Mouse (Mus musculus) lung, embryonic 15.5 days (tissue): ENCODE measurements around the gene Gm5580. TPM values are rescaled to one million over a fixed set of nuclear protein-coding genes. Genes with fewer than 3 reads are reported as not detected.

Experiments
- polyA plus RNA-seq: library from polyadenylated mRNA; unstranded; fragments of >200 nt; fragmentation: Nextera tagmentation; extraction: Ambion mirVana; gene quantifications from 2 replicates; pipeline ENCODE4 v1.2.1, GENCODE M21; 2015

Gm5580 gene
- polyA plus RNA-seq, 1 experiment from 2014 or later, result 0.36 TPM

Other genes starting within 250 kb of the Gm5580 start
- gene March8, start 213.1 kb upstream of the Gm5580 start, polyA plus RNA-seq, result 33.9 and 35.3 TPM in 2 replicates
- gene Alox5, start 90.0 kb upstream of the Gm5580 start, polyA plus RNA-seq, result 0.84 and 1.0 TPM in 2 replicates
- not detected in 2 replicates for gene Olfr211, start 62.0 kb upstream of the Gm5580 start, polyA plus RNA-seq
- gene Olfr212, start 44.6 kb upstream of the Gm5580 start, polyA plus RNA-seq, result not detected in 2 replicates
- not detected in 2 replicates for gene Olfr213, start 12.7 kb upstream of the Gm5580 start, polyA plus RNA-seq
- gene Olfr214, start 3.1 kb downstream of the Gm5580 start, polyA plus RNA-seq, result not detected in 2 replicates
- not detected in 2 replicates for gene Olfr215, start 33.1 kb downstream of the Gm5580 start, polyA plus RNA-seq
- 162 and 169 TPM in 2 replicates for gene Zfp422, start 77.9 kb downstream of the Gm5580 start, polyA plus RNA-seq
- 33.2 and 38.0 TPM in 2 replicates for gene Depp1, start 99.5 kb downstream of the Gm5580 start, polyA plus RNA-seq
- 6.0 TPM in 2 replicates for gene Rassf4, start 122.8 kb downstream of the Gm5580 start, polyA plus RNA-seq
- gene Tmem72, start 165.8 kb downstream of the Gm5580 start, polyA plus RNA-seq, result 0.01 and 0.05 TPM in 2 replicates